Mouse (Mus musculus) heart, embryonic 16.5 days (tissue): ENCODE data around the gene Ccdc124. TPM values are rescaled to one million over a fixed set of nuclear protein-coding genes. Genes with fewer than 3 reads are reported as not detected.
"Not testable (repeated sequence)": the region's sequence is repeated elsewhere in the genome, so short reads cannot be mapped to it uniquely, and the experiment has no call there.

Experiments
- ATAC-seq: fragments of 200-750 bp; cut with Nextera tagmentation; replicated peaks from 2 replicates; pipeline ENCODE4 v1.8.0; 2017; ENCODE audit warnings: moderate number of reproducible peaks; ENCODE audit not compliant: insufficient read depth, low FRiP score; ENCODE audit errors: extremely low read depth
- H3K27ac ChIP-seq: fragments of 300-500 bp; sonication (generic); 2 replicates; pipeline ENCODE4 v1.5.1; 2014; ENCODE audit warnings: mild to moderate bottlenecking, low read length, control low read depth, moderate library complexity
- H3K27me3 ChIP-seq: fragments of 300-500 bp; sonication (generic); 2 replicates; pipeline ENCODE4 v1.6.1; 2014; ENCODE audit warnings: low read length, mixed read lengths; ENCODE audit not compliant: control insufficient read depth, insufficient read depth
- H3K36me3 ChIP-seq: fragments of 300-500 bp; sonication (generic); 2 replicates; pipeline ENCODE4 v1.6.1; 2014; ENCODE audit not compliant: control insufficient read depth, insufficient read depth
- H3K4me1 ChIP-seq: fragments of 300-500 bp; sonication (generic); 2 replicates; pipeline ENCODE4 v1.6.1; 2014; ENCODE audit warnings: low read length, mixed read lengths; ENCODE audit not compliant: control insufficient read depth, insufficient read depth
- H3K4me2 ChIP-seq: fragments of 300-500 bp; sonication (generic); 2 replicates; pipeline ENCODE4 v1.6.1; 2014; ENCODE audit warnings: low read depth, mild to moderate bottlenecking, control low read depth, low read length
- H3K4me3 ChIP-seq: fragments of 300-500 bp; sonication (generic); 2 replicates; pipeline ENCODE4 v1.5.1; 2014; ENCODE audit warnings: mild to moderate bottlenecking, control low read depth, low read length
- H3K9ac ChIP-seq: fragments of 300-500 bp; sonication (generic); 2 replicates; pipeline ENCODE4 v1.6.1; 2014; ENCODE audit warnings: low read length, control low read depth
- H3K9me3 ChIP-seq: fragments of 300-500 bp; sonication (generic); replicated peaks from 2 replicates; pipeline ENCODE4 v1.6.1; 2016; ENCODE audit warnings: low read length; ENCODE audit not compliant: control insufficient read depth
- WGBS: fragments of 180-500 bp; shearing (Covaris S2); extraction: QIAGEN DNeasy Blood & Tissue Kit; methylation state at CpG from one replicate; pipeline ENCODE4 v1.1.7; 2014; 5-methylcytosine and 5-hydroxymethylcytosine counted together
- microRNA-seq: library from miRNA; unstranded; fragments of <30 nt; microRNA quantifications from one replicate; pipeline ENCODE4, GENCODE M21; 2017
- polyA plus RNA-seq: library from polyadenylated mRNA; unstranded; fragments of >200 nt; fragmentation: Nextera tagmentation; extraction: Ambion mirVana; gene quantifications from 2 replicates; pipeline ENCODE4 v1.2.1, GENCODE M21; 2015

The Ccdc124 gene
- polyA plus RNA-seq, 1 experiment from 2014 or later = 82.3 TPM

GRCm38 (mm10) chr8:70825816-70826215, 47.9 kb downstream of the Ccdc124 start:
- Histone ChIP-seq H3K4me3 (no peak overlapping the region), H3K36me3 (no peaks in the 10 kb centered on the region), H3K4me1 (no peaks in the 10 kb centered on the region), H3K27ac (no peak overlapping the region), H3K9ac (no peak overlapping the region), H3K27me3 (peaks cover 5% of the 10 kb centered on the region; the same call in 1 of the 2 replicates), H3K9me3 (peaks cover 4% of the 10 kb centered on the region), H3K4me2 (no peak overlapping the region)
- ATAC-seq = no peak
- WGBS = 74% methylated on average over 8 of the region's 8 CpGs

DNA sequence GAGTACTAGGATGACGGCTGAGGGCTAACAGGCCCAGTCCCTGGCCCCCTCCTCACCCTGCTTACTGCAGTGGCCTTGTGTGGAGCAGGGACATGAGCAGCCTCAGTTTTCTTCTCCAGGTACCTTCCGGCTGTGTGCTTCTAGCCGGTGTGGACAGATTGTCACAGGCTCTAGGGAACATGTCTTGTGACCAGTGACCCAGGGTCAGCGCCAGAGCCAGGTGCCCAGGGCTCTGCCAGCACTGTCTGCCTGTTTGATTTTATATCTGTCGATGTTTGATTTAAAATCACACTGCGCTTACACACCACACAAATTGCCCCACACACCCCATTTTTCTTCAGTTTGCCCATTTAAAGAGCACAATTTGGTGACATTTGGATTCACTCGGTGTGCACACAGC, 49.9 kb downstream of the Ccdc124 start:
- no peak overlapping the region for H3K27ac ChIP-seq
- no peak overlapping the region for H3K4me2 ChIP-seq
- H3K9ac ChIP-seq = no peak overlapping the region
- no peak for ATAC-seq
- WGBS = 75% methylated on average over 7 of the region's 7 CpGs
- H3K36me3 ChIP-seq = no peaks in the 10 kb centered on the region
- peaks cover 15% of the 10 kb centered on the region for H3K9me3 ChIP-seq
- H3K4me1 ChIP-seq = no peaks in the 10 kb centered on the region
- H3K27me3 ChIP-seq = peaks cover 8% of the 10 kb centered on the region
- H3K4me3 ChIP-seq = no peak overlapping the region

DNA sequence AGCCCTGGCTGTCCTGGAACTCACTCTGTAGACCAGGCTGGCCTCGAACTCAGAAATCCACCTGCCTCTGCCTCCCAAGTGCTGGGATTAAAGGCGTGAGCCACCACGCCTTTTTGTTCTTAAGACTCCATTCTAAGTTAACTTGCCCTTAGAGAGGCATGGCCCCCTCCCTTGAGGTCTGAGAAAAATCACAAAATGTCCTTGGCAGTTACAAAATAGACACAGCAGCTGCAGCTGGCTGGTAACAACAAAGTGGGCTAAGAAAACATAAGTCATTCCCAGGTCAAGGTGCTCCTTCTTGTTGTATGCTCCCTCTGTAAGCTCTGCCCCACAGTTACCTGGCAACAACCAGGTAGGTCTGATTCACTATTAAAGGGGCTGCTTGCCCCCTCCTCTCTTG, 51.1 kb downstream of the Ccdc124 start:
- 74% methylated on average over 3 of the region's 3 CpGs for WGBS
- H3K4me1 ChIP-seq, H3K4me3 ChIP-seq, H3K4me2 ChIP-seq, H3K27ac ChIP-seq, H3K9ac ChIP-seq, ATAC-seq, H3K36me3 ChIP-seq, H3K27me3 ChIP-seq: not testable (repeated sequence)
- peaks cover 20% of the 10 kb centered on the region for H3K9me3 ChIP-seq

DNA sequence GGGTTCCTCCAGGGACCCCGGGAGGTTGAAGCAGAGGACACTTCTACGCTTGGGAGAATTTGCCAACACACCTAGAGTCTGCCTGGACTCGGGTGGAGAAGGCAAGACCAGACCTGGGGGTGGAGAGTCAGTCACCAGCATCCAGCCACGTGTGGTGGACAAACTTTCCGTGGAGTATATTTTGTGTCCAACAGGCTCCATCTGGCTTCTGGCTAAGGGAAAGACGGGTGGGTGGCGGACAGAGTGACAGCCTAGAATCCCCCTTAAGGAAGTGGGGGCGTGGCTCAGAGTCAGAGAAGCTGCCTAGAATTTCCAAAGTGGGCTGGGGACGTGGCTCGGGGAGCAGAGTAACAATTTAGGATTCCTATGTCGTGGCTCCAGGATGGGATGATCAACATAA, 51.7 kb downstream of the Ccdc124 start:
- Histone ChIP-seq H3K4me2 (no peak overlapping the region), H3K36me3 (no peaks in the 10 kb centered on the region), H3K4me1 (no peaks in the 10 kb centered on the region), H3K9me3 (peaks cover 19% of the 10 kb centered on the region), H3K4me3 (no peak overlapping the region), H3K27me3 (peaks cover 11% of the 10 kb centered on the region), H3K27ac (no peak overlapping the region), H3K9ac (no peak overlapping the region)
- no peak for ATAC-seq
- 36% methylated on average over 11 of the region's 11 CpGs for WGBS

DNA sequence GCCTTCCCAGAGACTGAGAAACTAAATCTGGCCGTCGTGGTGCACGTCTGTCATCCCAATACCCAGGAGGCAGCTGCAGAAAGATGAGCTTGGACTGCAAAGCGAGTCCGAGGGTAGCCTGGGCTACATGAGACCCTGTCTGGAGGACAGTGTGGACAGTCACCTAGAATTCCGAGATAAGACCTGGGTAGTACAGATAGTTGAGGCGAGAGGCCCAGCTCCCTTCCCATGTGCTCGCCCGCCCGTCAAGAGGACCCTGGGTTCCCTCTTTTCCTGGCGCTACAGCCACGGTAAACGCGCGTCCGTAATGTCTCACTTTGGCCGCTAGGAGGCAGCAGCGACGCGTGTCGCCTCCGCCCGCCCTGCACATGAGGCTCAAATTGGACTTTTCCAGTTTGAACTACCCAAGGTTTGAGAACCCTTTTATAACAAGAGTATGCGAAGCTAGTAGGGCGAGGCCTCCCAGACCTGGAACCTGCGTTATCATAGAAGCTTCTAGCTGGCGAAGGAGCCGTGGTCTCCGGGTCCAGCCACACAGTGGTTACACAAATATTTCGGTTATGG, 52.3 kb downstream of the Ccdc124 start:
- Histone ChIP-seq H3K27me3 (peaks cover 14% of the 10 kb centered on the region), H3K27ac (no peak overlapping the region), H3K4me3 (no peak overlapping the region), H3K9me3 (peaks cover 16% of the 10 kb centered on the region), H3K36me3 (no peaks in the 10 kb centered on the region), H3K9ac (no peak overlapping the region), H3K4me2 (no peak overlapping the region), H3K4me1 (0 out of 2 replicates have a peak, but pooled peaks cover 3% of the 10 kb centered on the region)
- 17% methylated on average over 30 of the region's 30 CpGs for WGBS
- ATAC-seq = 0 out of 2 replicates have a peak, but pooled peaks have one; percentile 6

DNA sequence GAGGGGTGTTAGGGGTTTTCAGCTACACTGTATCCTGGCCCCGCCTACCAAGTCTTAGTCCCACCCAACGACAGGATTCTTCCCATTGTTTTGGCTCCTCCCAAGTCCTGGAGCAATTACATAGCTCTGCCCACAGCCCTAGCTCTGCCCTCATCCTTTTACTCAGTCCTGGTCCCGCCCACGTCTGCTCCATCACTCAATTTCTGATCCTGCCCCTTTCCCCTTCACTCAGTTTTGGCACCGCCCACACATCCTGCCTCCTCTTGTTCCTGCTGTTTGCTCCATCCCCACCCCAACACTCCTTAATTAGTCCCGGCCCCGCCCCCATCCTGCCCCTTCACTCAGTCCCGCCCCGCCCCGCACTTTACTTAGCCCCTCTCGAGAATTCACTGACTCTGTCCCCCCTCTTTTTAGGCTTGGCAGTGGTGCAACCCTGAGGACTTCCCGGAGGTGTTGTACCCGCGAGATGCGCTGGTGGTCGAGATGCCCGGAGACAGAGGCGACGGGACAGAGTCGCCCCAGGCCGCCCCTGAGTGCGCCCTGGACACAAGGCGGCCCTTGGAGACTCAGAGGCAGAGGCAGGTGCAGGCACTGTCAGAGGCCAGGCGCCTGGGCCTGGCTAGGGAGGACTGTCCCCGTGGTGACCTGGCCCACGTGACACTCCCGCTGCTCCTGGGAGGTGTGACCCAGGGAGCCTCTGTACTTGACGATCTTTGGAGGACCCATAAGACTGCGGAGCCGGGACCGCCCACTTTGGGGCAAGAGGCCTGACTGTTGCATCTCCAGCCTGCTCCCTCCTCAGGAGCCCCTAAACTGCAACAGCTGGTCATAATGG, 53.4 kb downstream of the Ccdc124 start:
- Histone ChIP-seq H3K9me3 (peaks cover 16% of the 10 kb centered on the region), H3K4me1 (0 out of 2 replicates have a peak, but pooled peaks cover 3% of the 10 kb centered on the region), H3K27me3 (peaks cover 23% of the 10 kb centered on the region), H3K4me2 (peak overlapping the region; percentile 1; the same call in 1 of the 2 replicates), H3K9ac (no peak overlapping the region), H3K27ac (no peak overlapping the region), H3K36me3 (no peaks in the 10 kb centered on the region), H3K4me3 (no peak overlapping the region)
- peak; percentile 32 for ATAC-seq
- 8% methylated on average over 31 of the region's 31 CpGs for WGBS

Small RNA genes within 50 kb of the gene (microRNA-seq; reads per million reads assigned to microRNA genes)
- not detected for gene Mir7067

Other genes with a start within 250 kb of the Ccdc124 start
- 1.2 and 1.6 TPM in 2 replicates for gene Gdf15, start 241.5 kb downstream of the Ccdc124 start, polyA plus RNA-seq
- gene Pgpep1, start 213.5 kb downstream of the Ccdc124 start, polyA plus RNA-seq = 35.5 and 36.7 TPM in 2 replicates
- 252 and 258 TPM in 2 replicates for gene Lsm4, start 200.7 kb downstream of the Ccdc124 start, polyA plus RNA-seq
- 58.7 and 59.3 TPM in 2 replicates for gene Jund, start 175.0 kb downstream of the Ccdc124 start, polyA plus RNA-seq
- gene Iqcn, start 170.5 kb downstream of the Ccdc124 start, polyA plus RNA-seq = 0.05 TPM in 1 of 2 replicates, not detected in the other
- gene Gm3336, start 155.4 kb downstream of the Ccdc124 start, polyA plus RNA-seq = not detected in 2 replicates
- 0.38 and 0.55 TPM in 2 replicates for gene Pde4c, start 150.2 kb downstream of the Ccdc124 start, polyA plus RNA-seq
- gene Rab3a, start 119.3 kb downstream of the Ccdc124 start, polyA plus RNA-seq = 29.1 and 30.0 TPM in 2 replicates
- gene Mpv17l2, start 113.0 kb downstream of the Ccdc124 start, polyA plus RNA-seq = 44.0 and 50.5 TPM in 2 replicates
- gene Pik3r2, start 97.2 kb downstream of the Ccdc124 start, polyA plus RNA-seq = 42.1 and 43.3 TPM in 2 replicates
- gene Mast3, start 68.9 kb downstream of the Ccdc124 start, polyA plus RNA-seq = 7.3 and 9.3 TPM in 2 replicates
- 0.77 and 1.6 TPM in 2 replicates for gene Il12rb1, start 65.5 kb downstream of the Ccdc124 start, polyA plus RNA-seq
- 3.7 and 3.8 TPM in 2 replicates for gene Arrdc2, start 34.2 kb downstream of the Ccdc124 start, polyA plus RNA-seq
- 4.1 and 4.2 TPM in 2 replicates for gene Kcnn1, start 10.7 kb downstream of the Ccdc124 start, polyA plus RNA-seq
- 0.31 and 0.43 TPM in 2 replicates for gene Slc5a5, start 18.8 kb upstream of the Ccdc124 start, polyA plus RNA-seq
- 2,334 and 2,733 TPM in 2 replicates for gene Rpl18a, start 23.5 kb upstream of the Ccdc124 start, polyA plus RNA-seq
- 36.9 and 38.1 TPM in 2 replicates for gene Map1s, start 32.0 kb upstream of the Ccdc124 start, polyA plus RNA-seq